Mouse (Mus musculus) myocyte (in vitro differentiated cells): ENCODE data around the gene Itpr3.

Experiments
- E2F4 ChIP-seq: IDR thresholded peaks from one replicate; pipeline ENCODE4 v1.6.1; 2011; ENCODE audit warnings: mild to moderate bottlenecking, control low read depth, moderate library complexity; ENCODE audit not compliant: insufficient read depth
- MYOD1 ChIP-seq, 3 experiments: IDR thresholded peaks; one replicate each; pipeline ENCODE4 v1.6.1; 2011; ENCODE audit warnings: control low read depth in 2 of 3, low read depth in 2 of 3, mild to moderate bottlenecking in 2 of 3, moderate library complexity in 1 of 3; ENCODE audit not compliant: insufficient read length in 2 of 3, control insufficient read depth in 1 of 3
- POLR2A ChIP-seq: IDR thresholded peaks from one replicate; pipeline ENCODE4 v1.6.1; 2011; ENCODE audit warnings: low read depth, mild to moderate bottlenecking, control low read depth, moderate library complexity; ENCODE audit not compliant: insufficient read length
- TCF12 ChIP-seq: IDR thresholded peaks from one replicate; pipeline ENCODE4 v1.6.1; 2011; ENCODE audit warnings: mild to moderate bottlenecking, control low read depth; ENCODE audit not compliant: poor library complexity, insufficient read depth, severe bottlenecking

GRCm38 (mm10) chr17:27128189-27128588 lies 71.1 kb downstream of the Itpr3 start:
- TF ChIP-seq MYOD1 (IDR thresholded peaks at IDR 0.05; ENCODE audit: control insufficient read depth in 1 of 3, insufficient read length in 2 of 3, low read depth in 2 of 3) (no peak), POLR2A (no peak), E2F4 (no peak), TCF12 (no peak)
